Mouse (Mus musculus) heart, postnatal 0 days (tissue): ENCODE measurements at regions not wholly inside any gene's neighbourhood (a gene's known extent, or its start where the extent isn't known, plus 50 kb on each side); places are given as distances from the start of the nearest gene placed in this dataset.

Experiments
- CTCF ChIP-seq: IDR thresholded peaks from 2 replicates; pipeline ENCODE4 v1.5.1; 2016; ENCODE audit warnings: antibody characterized with exemption, control low read depth, low read depth
- EP300 ChIP-seq: IDR thresholded peaks from 2 replicates; pipeline ENCODE4 v1.6.1; 2016; ENCODE audit warnings: antibody characterized with exemption, low read depth

DNA sequence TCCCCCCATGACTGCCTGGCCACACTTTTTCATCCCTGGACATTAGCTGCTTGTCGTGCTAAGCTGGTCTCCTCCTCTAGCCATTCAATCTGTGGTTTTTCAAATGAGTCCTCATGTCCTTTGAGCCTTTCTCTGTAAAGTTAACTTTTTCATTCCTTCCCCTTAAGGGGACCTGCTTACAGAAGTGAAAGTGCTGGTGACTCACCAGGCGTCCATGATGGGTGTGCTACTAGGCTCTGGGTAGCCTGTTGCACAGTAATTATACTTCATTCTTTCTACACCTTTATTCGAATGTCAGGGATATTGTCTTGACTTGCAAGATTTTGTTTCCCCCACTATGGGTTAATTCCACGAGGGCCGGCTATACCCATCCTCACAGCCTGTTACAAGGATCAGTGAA, 63.2 kb downstream of the Gm26897 start:
- TF ChIP-seq CTCF (no peak), EP300 (no peak)
